Mouse (Mus musculus): ENCODE measurements at regions not wholly inside any gene's neighbourhood (a gene's known extent, or its start where the extent isn't known, plus 50 kb on each side); places are given as distances from the start of the nearest gene placed in this dataset.

DNA sequence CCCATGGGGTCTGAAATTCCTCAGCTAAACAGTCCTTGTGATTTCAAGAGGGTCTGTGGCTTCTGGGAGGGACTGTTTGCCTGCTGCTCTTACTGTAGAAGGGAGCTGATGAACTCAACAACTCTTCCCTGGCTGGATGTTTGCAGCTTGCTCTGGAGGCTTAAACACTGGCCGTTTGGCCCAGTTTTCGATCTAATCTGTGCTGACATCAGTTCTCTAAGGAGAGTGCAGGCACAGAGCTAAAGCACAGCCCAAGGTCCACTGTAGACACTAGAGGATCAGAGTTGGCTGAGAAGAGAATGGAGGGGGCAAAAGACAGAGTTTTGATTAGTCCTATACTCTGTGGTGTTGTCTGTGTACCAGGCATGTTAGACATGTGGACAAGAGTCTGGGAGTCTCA is 490.1 kb downstream of the Nedd1 start:
- no peak for DNase-seq (ENCODE audit: low spot score)

DNA sequence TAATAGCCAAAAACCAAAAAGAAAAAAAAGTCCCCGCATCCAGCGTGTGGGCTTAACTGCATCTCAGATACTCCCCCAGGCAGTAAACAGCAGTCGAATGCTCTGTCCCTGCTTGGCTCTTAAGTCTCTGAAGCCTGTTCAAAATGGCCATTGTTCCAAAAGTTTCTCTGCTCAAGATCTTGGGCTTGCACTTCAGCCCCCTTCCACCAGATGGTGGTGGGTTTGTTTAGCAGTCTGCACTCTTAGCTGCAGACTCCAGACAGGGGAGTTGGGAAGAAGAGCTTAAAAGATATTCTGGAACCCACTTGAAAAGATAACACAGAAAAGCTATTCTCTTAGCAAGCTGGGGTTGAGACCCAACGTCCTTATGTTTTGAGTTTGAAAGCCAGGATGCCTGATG is 496.4 kb downstream of the Nedd1 start:
- DNase-seq (ENCODE audit: low spot score): no peak

DNA sequence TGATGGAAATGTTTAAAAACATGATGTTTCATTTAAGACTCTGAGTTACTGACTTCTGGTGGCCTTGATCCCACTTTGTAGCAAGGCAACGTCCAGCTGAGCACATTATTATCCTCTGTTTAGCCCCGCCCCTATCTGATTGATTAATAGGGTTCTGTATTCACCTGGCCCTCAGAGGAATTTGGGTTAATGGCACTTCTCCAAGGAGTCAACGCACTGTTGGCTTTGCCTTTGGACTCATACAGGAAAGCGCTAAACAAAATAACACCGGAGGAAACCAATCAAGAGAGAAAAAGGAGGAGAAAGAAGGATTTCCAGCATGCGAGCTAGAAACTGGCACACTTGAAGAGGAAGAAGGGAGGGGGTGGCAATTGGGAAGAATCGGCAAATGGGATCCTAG is 497.1 kb downstream of the Nedd1 start:
- DNase-seq (ENCODE audit: low spot score): no peak

DNA sequence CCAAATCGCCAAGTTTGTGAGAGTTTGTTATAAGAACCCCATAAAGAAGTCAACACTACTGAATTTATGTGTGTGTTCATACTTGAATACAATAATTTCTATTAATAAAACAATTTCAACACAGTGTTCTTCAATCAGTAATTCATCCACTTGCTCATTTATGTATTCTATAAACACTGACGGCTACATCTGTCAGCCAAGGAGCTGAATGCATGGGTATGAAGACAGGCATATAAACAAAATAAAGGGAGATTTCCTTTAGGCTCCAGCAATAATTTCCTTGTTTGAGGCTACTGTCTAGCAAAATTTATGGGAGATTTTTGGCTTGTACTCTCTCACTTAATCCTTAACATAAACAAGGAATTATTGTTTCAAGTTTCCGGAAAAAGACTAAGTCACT is 502.9 kb downstream of the Nedd1 start:
- no peak for DNase-seq (ENCODE audit: low spot score)

DNA sequence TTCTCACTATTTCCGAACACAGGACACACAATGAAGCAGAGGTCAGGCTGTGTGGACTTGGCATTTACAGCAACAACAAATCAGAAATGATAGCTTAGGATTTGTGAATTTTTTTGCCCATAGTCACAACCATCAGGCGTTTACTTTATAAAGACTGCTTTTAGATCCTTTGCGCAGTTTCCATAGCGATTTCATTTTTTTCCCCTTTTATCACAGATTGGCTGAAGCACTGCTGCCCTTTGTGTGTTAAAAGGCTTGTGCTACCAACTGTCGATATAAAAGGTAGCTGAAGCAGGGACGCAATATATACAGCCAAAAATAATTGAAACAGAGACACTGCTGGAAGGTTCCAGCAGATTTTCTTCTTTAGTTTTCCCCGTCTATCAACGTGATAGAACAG is 551.4 kb downstream of the Nedd1 start:
- DNase-seq (ENCODE audit: low spot score): no peak

DNA sequence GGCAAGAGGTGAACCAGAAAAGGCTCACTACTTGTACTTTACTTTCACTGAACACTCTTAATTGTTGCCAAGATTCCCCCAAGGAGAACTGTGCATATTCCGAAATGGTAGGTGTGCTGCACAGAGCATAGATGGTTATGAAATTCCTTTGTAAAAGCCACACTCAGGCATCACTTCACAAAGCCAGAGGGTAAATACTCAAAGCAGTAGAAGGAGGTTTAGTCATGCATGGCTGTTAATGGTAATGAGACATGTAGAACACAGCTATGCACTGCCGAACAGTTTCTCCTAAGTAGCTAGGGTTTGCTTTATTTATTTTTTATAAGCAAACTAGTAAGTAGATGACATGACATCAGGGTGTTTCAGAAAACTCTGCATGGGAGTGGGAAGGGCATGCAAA is 556.2 kb downstream of the Nedd1 start:
- DNase-seq (ENCODE audit: low spot score): no peak

DNA sequence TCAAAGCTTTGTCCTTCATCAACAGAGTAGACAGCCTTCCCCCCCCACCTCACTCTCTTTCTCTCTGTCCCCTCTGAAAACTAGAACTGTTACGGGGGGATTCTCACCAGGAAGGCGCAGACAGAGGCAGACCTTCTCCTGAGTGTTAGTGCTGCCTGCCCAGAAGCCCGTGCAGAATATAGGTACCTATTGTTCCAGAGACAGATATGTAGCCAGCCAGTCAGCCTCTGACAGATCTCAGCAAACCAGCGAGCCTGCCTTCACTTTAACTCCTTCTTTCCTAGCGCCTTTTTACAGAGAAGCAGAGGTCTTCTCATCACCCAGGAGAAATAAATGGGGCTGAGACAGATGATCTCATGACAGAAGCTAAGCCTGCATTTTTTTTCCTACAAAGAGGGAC is 557.2 kb downstream of the Nedd1 start:
- no peak for DNase-seq (ENCODE audit: low spot score)

DNA sequence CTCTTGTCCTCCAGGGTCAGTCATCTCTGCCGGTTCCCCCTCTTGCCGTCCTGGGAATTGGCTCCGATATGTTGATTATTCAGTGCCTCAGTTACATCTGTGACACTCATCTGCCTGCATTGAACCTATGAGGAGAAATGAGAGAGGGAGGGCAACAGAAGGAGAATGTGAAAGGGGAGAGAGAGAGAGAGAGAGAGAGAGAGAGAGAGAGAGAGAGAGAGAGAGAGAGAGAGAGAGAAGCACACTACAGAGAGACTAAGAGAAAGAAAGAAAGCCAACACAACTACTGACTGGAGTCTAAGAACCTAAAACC is 557.6 kb downstream of the Nedd1 start:
- no peak for DNase-seq (ENCODE audit: low spot score)

DNA sequence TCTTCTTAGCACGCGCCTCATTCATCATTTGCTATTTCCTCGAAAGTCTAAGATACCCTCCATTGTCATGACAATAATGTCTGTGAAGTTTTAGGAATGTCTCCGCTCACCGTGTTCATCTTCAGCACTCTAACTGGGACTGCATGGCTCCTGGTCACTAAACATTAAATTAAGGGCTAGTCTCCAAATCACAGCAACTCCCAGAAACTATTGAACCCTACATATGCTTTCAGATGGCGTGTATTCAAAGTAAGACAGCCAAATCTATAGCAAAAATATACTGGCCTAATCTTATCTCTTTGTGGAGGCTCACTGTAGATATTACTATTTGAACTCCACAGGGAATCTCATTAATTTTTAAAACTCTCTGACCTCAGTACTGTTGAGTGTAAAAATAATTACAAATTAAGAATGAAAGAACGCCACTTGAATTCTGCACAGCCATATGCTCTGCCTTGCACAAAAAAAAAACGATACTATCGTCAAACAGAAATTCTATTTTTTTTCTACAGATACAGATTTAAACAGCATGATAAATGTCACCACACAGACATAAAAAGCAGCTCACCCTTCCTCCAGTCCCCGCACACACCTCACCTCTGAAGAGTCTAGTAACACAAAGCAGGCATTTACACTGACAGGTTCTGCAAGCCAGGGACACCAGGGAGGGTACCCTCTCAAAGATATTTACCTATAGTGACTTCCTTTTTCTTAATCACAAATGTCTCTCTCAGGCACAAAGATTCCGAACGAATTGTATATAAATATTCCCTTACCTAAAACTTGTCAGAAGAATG is 558.2 kb downstream of the Nedd1 start:
- no peak for DNase-seq (ENCODE audit: low spot score)

DNA sequence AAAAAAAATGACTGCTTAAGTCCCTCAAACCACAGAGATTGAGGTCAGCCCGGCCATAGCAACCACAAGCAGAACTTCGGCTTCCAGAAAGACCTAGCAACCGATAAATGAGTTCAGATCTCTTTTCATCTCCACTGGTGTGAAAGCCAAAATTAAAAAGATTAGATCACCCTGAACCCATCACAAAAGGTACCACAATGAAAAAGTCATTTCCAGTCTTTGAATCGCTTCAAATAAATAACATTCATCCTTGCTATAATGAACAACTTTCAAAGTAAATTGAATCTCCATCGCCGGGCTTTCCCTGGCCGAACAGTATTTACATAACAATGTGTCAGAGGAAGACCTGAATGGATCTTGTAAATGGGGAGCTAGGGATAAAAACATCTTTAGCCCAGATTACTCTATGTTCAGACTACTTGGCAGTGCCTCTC is 559.1 kb downstream of the Nedd1 start:
- DNase-seq (ENCODE audit: low spot score): no peak

DNA sequence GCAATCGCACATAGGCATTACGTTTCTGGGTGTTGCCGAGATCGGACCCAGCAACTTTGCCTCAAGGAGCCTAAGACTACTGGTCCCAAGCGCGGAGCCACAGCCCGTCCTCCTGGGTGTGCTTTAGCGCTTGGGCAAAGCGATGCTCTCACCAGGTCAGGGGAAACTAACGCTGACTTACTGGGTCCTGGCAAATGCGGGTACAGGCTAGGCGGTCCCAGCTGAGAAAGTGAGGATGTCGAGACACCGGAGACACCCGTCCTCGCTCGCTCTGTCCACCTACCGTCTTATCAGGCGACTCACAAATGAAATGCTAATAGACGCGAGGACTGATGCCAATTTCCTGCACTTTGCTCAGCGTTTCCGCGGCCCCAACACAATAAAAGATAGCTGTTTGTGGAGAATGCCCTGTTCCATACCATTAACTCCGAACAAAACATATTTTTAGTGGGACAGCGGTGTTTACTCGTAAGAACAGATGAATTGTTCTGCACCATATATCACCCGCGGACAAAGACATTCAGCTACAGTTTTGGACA is 559.7 kb downstream of the Nedd1 start:
- DNase-seq (ENCODE audit: low spot score): peak; percentile 33

DNA sequence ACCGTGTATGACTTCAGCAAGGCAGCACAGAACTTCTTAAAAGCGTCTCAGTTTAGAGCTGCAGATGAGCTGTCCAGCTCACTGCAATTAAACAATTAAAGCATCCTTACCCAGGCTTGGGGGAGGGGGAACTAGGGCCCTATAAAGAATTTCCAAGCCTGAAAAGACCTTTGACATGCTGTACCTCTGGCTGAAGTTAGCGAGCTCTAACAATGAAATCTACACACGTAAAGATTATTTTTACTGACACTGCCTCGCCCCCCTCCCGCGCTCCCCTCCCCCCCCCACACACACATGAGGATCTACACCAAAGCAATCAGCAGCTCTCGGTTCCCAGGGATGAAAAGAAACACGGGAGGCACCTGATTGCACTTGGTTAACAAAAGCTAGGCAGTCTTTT is 560.7 kb downstream of the Nedd1 start:
- DNase-seq (ENCODE audit: low spot score): no peak

DNA sequence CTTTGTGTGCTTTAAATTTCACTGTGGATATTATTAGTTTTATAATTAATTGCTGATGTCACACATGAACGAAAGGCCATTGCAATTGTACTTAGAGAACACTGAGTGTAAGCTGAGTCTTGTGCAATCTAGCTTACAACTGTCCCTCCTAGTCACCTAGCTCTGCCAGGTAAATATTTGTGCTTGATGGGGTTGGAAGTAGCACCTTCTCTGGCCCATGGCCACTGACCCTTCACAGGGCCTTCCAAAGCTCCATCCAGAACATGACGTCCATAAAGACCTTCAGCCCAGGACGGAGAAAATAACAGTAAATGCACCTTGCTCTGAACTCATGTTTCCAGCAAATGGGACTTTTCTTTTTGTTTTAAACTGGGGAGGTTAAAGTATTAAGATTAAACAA is 576.0 kb downstream of the Nedd1 start:
- DNase-seq (ENCODE audit: low spot score): no peak

DNA sequence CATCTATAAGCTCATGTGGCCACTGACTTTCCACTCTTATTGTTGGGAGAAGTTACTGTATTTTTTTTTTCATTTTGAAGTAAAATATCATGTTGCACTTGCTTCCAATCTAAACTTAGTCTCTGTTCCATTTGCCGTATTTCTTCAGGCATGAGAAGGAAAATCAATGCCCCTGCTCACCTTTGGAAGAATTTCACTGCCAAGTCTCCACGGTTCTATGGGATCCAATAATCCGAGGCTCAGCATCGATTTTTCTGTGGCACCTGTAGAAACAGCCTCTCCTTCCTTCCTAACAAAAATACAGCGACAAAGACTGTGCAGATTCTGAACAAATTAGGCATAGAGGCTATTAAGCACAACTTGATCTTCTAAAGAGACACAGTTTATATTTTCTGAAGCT is 586.7 kb downstream of the Nedd1 start:
- DNase-seq (ENCODE audit: low spot score): no peak

DNA sequence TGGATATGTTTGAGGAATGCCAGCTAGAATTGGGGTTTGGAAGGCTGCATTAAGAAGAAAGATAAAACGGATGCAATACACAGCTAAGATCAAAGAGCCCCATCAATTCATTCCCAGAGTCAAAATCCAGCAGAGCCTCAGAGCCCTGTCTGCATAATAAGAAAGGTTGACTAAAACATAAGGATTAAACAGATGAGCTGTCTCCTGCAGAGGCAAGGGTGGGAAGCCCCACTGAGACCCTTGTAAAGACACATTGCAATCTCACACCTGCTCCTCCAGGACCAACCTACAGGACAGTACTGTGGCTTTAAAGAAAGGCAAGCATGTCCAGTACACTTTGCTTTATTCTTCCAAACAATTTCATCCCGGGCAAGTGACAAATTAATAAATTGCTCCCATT is 609.4 kb downstream of the Nedd1 start:
- no peak for DNase-seq (ENCODE audit: low spot score)

DNA sequence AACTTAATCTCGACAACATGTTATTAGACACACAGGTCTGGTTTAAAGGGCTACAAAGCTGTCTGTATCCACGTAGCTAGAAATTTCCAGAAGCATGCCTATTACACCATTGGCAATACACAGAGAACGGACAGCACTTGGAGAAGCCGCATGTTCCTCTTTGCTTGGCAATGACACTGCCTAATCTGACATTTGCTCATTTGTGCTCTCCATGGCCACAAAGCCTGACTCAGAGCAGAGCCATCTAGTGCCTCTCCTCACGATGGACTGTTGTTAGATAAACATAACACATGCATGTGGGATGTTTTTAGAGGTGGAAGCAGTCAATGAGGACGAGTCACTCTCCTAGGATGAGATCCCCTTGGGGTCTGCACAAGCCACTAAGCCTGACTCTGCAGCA is 615.9 kb downstream of the Nedd1 start:
- DNase-seq (ENCODE audit: low spot score): no peak

DNA sequence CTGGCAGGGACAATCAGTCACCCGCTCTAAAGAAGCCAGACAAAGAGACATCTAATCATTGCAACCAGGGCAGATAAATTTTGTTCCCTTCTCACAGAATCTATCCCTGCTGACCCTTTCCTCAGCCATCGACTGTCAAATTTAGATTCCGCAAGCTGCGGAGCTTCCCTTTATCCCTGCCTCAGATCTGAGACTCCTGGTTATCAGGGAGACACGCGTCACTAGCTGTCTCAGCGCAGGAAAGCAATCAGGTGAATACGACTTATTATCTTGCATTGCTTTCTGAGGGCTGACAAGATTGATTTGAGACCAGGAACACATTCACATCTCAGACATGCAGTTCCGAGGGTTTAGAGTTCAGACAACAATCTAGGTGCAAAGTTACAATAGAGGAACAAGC is 618.3 kb downstream of the Nedd1 start:
- no peak for DNase-seq (ENCODE audit: low spot score)

DNA sequence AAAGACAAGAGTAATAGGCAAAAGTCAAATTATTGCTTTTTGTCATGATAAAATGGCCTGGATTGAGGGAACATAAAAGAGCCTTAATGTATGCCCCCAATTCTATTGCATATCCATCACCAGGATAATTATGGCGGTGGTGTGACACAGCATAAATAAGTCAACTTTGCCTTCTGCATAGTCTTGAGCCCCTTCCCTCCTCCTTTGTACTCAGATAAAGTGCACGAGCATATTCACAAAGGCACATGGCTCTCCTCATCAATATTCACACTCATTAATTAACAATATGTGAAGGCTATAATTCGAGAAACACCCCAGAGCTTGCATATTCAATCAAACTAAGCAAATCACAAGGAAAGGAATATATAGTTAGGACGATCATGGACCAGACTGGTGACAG is 619.5 kb downstream of the Nedd1 start:
- no peak for DNase-seq (ENCODE audit: low spot score)

DNA sequence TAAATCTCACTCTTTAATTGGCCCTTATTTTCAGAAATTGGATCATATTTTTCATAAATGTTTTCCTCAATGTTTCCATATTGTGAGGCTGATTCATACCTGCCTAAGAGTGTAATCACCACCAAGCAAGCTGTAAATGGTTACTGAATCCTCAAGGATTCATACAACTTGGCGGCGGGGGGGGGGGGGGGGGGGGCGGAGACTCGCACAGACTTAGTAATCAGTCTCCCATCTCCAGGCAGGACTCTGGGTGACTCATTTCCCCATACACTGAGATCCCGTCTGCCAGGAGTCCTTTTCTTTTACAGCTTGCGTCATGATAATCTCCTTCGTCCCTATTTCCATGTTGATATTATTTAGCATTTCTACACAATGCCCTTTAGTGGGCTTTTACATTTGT is 624.7 kb downstream of the Nedd1 start:
- peak; percentile 18 for DNase-seq (ENCODE audit: low spot score)

DNA sequence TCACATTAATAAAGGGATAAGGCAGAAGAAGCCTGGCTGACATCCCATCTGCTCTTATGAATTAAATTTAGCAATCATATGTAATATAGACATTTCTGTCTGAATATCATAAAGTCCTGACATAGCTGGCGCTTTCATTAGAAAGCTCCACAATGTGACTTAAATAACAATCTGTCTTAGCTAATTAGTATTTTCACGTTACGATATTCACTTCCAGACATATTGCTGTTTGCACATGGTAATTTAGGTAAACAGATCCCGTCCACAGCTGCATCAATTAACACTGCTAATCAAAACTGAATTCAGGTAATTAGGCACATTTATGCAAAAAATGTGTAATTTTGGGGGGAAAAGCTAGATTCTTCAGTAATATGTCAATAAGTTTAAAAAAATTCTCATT is 625.1 kb downstream of the Nedd1 start:
- DNase-seq (ENCODE audit: low spot score): no peak

DNA sequence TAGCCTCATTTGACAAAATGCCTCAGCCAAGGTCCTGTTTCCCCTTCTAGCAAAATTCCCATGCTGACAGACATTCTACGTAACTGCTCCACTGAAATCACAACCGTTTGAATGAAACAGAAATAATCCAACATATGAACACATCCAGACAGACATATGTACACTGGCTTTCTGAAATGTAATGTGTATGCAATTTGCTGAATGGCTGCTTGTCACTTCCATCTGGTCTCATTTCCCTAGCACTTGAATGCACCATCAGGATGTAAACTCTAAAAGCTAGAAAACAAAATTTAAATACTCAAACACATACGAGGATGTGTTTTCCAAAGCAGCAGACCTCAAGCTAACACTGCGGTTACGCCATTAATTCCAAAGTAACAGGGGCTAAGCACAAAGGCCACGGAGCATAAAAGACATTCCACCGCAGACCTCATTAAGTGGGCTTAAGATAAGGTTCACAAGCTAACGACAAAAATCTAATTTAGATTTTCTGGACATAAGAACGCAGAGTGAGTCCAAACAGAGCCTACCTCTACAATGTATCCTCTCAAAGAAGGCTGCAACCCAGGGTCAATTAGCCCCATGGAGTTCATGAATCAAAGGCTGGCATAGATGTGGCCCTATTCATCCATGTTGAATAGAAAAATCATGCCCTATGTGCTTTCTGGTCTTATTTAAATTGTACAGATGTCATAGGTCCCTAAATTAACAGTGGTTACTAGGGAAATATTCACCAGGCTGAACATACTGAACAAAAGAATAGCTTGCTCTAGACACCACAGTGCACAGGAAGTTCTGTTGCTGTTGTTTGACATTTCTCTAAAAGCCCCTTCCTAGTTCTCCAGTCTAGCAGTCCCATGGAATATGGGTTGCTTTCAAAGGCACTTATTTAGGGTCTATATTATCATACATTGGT is 630.5 kb downstream of the Nedd1 start:
- no peak for DNase-seq (ENCODE audit: low spot score)

DNA sequence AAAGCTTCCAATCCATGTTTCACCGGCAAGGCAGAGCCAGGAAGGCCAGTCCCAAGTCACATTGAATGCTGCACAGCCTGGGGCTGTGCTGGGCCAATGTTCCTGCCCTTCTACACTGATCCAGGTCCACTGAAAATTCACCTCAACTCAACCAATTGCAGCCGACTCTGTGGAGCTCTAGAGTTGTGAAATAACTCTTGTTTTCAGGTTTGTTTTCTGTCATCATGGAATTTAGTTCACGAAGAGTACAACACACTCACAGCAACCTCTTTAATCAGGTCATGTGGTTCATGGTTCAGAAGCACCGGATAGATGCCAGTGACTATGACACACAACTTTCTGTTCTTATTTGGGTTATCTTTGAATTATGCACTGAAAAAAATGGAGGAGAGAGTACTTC is 640.1 kb downstream of the Nedd1 start:
- DNase-seq (ENCODE audit: low spot score): no peak

DNA sequence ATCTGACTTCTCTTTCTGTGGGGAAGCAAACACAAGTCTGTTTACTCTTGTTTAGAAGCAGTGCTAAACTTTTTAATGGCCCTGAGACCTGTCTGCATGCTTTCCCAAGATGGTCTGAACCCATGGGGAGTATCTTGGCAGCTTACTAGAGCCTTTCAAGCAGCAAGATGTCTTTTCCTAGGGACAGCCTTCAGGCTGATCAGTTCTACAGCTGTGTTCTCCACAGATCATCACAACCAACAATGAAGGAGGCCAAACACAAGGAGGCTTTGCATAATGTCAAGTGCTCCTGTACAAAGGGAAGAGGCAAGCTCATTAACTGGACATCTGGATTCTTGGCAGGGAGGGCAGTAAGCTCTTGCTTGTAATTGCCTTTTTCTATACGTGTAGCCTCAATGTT is 641.0 kb downstream of the Nedd1 start:
- DNase-seq (ENCODE audit: low spot score): no peak
